Mouse (Mus musculus): ENCODE data around the gene Calu.
"Not testable (repeated sequence)": the region's sequence is repeated elsewhere in the genome, so short reads cannot be mapped to it uniquely, and the experiment has no call there.

Gene Calu

DNA sequence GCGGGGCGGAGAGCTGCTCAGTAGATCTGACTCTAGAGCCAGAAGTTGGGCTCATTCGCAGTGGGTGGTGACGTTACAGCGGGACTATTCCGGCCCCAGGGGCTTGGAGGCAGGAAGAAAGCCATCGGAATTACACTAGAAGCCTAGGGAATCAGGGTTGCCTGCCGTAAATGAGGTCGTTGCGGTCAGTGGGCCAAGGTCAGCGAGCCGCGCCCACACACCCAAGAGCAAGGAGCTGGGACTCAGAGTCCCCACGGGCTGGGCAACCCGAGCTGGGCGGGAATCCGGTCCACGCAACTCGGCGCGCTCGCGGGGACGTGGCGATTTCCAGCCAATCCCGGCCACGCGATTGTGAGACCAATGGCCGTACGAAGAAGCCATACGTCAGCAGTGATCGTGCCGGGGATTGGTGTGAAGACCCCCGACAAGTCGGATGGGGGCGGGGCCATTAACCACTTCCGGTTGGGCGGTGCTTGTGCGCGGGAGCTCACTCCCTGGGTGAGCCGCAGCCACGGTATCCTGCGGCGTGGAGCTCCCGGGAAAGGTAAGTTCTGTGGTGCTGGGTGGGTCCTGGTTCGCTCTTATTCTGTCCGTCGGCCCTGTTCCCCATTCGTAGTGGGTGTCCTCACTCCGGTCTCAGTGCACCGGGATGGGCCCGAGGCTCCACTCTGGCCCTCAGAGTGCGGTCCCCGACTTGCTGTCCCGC lies at the start of gene Calu:
Gene Calu, plus strand, starts transcription at position 405 of the 706 bp plus-strand sequence.
- DNase-seq (ENCODE audit: low spot score), result peak; percentile 99

GRCm38 (mm10) chr6:29299112-29299511 lies 48.8 kb upstream of the Calu start:
- no peak for DNase-seq (ENCODE audit: low spot score)

- DNase-seq (ENCODE audit: low spot score), result peak; percentile 13
Measured at GRCm38 (mm10) chr6:29303251-29303650, 44.6 kb upstream of the Calu start.

DNA sequence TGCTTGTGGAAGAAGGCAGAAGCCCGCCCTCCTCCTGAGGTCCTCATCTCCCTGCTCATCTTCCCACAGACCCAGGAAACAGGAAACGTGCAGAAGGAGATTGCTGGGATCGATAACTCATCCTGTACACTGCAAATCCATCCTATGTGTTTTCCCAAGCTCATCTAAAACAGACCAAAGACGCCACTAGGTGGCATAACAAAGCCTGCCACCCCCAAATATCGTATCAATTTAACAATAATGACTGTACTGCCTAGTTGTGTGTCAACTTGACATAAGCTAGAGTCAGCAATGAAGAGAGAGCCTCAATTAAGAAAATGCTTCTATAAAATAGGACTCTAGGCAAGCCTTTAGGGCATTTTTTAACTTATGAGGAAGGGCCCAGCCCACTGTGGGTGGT lies 44.1 kb upstream of the Calu start:
- DNase-seq (ENCODE audit: low spot score), result no peak

DNA sequence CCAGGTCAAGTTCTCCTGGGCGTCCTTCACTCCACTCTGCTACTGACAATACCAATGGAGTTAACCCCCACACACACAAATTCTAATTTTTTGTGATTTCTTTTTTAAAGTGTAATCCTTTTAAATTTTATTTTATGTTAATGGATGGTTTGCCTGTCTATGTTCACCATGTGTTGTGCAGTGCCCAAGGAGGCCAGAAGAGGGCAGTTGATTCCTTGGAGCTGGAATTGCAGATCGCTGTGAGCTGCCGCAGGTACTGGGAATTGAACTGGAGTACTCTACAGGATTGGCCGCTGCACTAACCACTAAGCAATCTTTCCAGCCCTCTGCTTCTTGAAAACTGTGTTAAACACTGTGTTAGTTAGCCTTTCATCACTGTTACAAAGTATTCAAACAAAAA lies 42.4 kb upstream of the Calu start:
- DNase-seq (ENCODE audit: low spot score), result no peak

DNA sequence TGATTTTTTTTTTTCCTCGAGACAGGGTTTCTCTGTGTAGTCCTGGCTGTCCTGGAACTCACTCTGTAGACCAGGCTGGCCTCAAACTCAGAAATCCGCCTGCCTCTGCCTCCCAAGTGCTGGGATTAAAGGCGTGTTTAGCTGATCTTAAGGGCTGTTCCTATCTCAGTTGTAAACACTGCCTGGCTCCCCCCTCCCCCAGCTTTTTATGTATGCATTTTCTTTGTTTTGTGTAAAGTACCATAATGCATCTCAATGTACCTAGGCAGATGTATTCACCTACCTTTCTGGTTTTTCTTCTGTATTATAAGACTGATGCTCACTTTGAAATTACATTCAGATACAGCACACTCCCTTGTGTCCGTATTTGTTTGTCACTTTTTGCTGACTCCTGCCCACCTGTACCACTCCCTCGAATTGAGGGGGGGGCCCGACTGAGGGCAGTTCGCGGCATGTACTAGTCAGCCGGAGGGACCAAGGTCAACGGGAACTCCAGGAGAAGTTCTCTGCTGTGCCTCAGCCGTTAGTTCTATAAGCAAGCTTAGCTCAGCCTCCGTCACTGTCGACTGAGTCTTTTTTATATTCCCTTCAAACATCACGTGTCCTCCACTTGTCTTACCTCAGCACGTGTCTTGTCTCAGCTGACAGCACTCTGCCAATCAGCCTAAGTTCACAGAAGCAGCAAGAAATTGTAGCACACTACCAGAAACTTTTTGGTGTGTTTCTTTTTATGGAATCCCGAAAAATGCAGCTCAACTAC lies 38.8 kb upstream of the Calu start:
- no peak for DNase-seq (ENCODE audit: low spot score)

DNA sequence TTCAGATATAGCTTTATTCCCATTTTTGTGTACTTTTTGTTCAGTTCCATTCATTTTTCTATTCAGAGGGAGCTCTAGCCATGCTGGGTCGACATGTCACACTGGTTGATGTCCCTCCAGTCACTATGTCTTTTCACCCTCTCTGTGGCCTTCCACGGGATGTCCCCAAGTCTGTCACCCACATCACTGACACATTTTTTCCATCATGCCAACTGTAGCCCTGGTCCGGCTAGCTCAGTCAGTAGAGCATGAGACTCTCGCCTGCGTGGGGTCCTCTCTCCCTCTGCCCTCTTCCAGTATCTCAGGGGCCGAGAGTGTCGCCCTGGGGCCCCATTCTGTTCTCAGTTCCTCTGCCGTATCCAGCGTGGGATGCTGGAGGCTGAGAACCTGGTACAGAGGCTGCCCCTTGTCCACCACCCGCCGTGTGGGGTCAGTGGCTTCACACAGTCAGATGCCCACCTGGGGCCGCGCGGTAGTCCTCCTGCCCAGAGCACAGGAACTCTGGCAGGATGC lies 34.1 kb upstream of the Calu start:
- no peak for DNase-seq (ENCODE audit: low spot score)

- no peak for DNase-seq (ENCODE audit: low spot score)
Measured at GRCm38 (mm10) chr6:29317286-29317685, 30.6 kb upstream of the Calu start.

DNA sequence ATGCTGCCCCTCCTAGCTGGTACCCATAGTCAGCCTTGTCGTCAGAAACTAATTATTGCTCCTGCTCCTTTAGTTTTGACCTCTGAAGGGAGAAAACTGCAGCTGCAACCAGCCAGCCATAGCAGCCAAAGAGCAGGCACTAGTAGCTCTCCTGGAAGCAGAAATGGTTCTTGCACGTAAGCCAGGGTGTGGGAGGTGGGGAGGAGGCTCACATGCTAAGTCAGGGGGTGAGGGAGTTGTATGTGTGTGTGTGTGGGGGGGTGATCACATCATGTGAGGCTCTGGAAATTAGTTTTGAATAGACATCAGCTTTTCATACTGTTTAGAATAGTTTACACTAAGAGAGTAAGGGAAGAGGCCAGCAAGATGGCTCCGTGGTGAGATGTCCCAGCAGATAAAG lies 29.9 kb upstream of the Calu start:
- no peak for DNase-seq (ENCODE audit: low spot score)

DNA sequence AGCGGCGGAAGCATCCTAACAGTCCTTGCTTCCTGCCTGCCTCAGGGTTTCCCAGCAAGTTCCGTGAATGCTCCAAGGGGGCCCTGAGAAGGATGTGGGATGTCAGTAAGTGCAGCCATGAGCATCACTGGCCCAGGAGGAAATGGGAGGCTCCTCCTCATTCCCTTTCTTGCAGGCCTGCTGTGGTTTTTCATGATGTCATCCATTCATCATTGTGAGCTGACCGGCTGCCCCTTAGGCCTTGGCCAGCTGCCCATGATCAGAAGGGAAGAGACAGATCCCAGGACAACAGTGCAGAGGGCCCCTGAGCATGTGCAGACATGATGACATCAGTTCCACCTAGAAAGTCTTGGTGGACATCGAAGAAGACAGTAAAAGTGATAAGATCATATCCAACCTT lies 29.0 kb upstream of the Calu start, which contains the start of gene Fam71f1:
Gene Fam71f1, plus strand, starts transcription at position 262 of the 400 bp plus-strand sequence.
- DNase-seq (ENCODE audit: low spot score), result peak; percentile 88

- DNase-seq (ENCODE audit: low spot score), result no peak
Measured at GRCm38 (mm10) chr6:29321586-29321985, 26.3 kb upstream of the Calu start.

DNA sequence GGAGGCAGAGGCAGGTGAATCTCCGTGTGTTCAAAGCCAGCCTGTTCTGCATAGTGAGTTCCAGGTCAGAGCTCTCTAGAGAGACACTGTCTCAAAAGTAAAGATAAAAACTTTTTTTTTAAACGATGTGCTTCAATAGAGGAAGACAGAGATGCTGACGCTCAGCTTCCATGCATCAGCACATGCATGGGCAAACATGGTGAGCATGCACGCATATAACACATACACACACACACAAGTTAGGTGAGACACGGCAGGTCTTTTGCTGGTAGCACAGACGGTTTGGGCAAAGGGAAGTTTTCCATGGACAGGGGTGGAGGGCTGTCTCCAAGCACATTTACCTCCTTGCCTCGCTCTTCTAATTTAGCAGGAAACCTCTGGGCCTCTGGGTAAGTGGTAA lies 25.7 kb upstream of the Calu start:
- no peak for DNase-seq (ENCODE audit: low spot score)

GRCm38 (mm10) chr6:29322735-29323134 lies 25.1 kb upstream of the Calu start:
- no peak for DNase-seq (ENCODE audit: low spot score)

GRCm38 (mm10) chr6:29326961-29327360 lies 20.9 kb upstream of the Calu start:
- no peak for DNase-seq (ENCODE audit: low spot score)

- DNase-seq (ENCODE audit: low spot score), result peak; percentile 40
Measured at GRCm38 (mm10) chr6:29329514-29329913, 18.4 kb upstream of the Calu start.

DNA sequence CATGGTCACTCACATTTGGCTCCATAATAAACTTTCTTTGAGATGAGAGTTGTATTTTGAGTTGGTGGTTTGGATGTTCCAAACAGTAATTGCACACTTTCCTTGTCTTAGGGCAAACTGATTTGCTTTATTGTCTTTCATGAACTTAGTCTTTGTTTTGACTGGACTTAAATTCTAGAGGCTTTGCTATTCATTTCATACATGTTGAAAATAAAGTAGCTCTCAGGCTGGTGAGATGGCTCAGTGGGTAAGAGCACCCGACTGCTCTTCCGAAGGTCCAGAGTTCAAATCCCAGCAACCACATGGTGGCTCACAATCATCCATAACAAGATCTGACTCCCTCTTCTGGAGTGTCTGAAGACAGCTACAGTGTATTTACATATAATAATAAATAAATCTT lies 1.4 kb upstream of the Calu start:
- DNase-seq (ENCODE audit: low spot score), result not testable (repeated sequence)

- DNase-seq (ENCODE audit: low spot score), result no peak
Measured at GRCm38 (mm10) chr6:29347189-29347588, 680 bp upstream of the Calu start.

- peak; percentile 51 for DNase-seq (ENCODE audit: low spot score)
Measured at GRCm38 (mm10) chr6:29348371-29348724, 479 bp downstream of the Calu start.

- no peak for DNase-seq (ENCODE audit: low spot score)
Measured at GRCm38 (mm10) chr6:29351613-29352012, 3.7 kb downstream of the Calu start.

DNA sequence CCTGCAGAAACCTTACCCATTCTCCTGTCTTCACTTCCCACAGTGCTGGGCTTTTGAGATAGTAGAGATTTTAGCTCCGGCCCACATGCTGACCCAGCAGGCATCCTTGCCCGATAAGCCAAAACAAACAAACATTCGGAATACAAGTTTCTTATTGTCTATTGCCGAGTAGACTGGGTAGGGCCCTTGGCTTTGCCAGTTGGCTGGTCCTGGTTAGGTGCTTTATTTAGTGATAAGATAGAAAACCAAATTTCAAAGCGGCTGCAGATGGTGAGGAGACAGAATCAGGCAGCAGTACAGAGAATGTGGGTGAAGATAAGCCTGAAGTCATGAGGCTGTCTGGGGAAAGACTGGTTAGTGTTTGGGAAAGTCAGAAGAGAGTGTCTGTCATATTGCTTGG lies 4.9 kb downstream of the Calu start:
- DNase-seq (ENCODE audit: low spot score), result no peak

- no peak for DNase-seq (ENCODE audit: low spot score)
Measured at GRCm38 (mm10) chr6:29359386-29359785, 11.5 kb downstream of the Calu start.

GRCm38 (mm10) chr6:29360211-29360610 lies 12.3 kb downstream of the Calu start:
- DNase-seq (ENCODE audit: low spot score), result no peak
